Mouse (Mus musculus) cerebellum, adult 2 months (tissue): ENCODE measurements at regions not wholly inside any gene's neighbourhood (a gene's known extent, or its start where the extent isn't known, plus 50 kb on each side); places are given as distances from the start of the nearest gene placed in this dataset.

Experiments
- DNase-seq, 2 experiments: peaks; one replicate each; pipeline ENCODE4 v3.0.0; 2021
- H3K27ac ChIP-seq: fragments of 200-500 bp; 2 replicates; pipeline ENCODE4 v1.5.1; 2012; ENCODE audit warnings: low read length, control low read depth, inconsistent platforms; ENCODE audit not compliant: insufficient read depth
- H3K27me3 ChIP-seq: fragments of 200-500 bp; 2 replicates; pipeline ENCODE4 v1.6.1; 2012; ENCODE audit warnings: inconsistent platforms, mild to moderate bottlenecking, low read length, moderate library complexity; ENCODE audit not compliant: control insufficient read depth, insufficient read depth
- H3K4me1 ChIP-seq: fragments of 200-500 bp; 2 replicates; pipeline ENCODE4 v1.6.1; 2011; ENCODE audit warnings: low read length; ENCODE audit not compliant: control insufficient read depth, insufficient read depth
- H3K4me3 ChIP-seq: fragments of 200-500 bp; replicated peaks from 2 replicates; pipeline ENCODE3; 2011; ENCODE audit warnings: mild to moderate bottlenecking, low read depth, low read length, control low read depth; ENCODE audit not compliant: insufficient read depth
- CTCF ChIP-seq: fragments of 200-500 bp; IDR thresholded peaks from 2 replicates; pipeline ENCODE4 v1.5.1; 2011; ENCODE audit warnings: low read depth, mild to moderate bottlenecking, control low read depth, low read length, moderate library complexity, borderline replicate concordance; ENCODE audit not compliant: insufficient read depth
- POLR2A ChIP-seq: fragments of 200-500 bp; IDR thresholded peaks from 2 replicates; pipeline ENCODE4 v1.6.1; 2011; ENCODE audit warnings: low read length, control low read depth, borderline replicate concordance; ENCODE audit not compliant: insufficient read depth
- WGBS: fragments of 180-500 bp; shearing (Covaris S2); methylation state at CpG from one replicate; pipeline ENCODE4 v1.1.7; 2018; 5-methylcytosine and 5-hydroxymethylcytosine counted together

DNA sequence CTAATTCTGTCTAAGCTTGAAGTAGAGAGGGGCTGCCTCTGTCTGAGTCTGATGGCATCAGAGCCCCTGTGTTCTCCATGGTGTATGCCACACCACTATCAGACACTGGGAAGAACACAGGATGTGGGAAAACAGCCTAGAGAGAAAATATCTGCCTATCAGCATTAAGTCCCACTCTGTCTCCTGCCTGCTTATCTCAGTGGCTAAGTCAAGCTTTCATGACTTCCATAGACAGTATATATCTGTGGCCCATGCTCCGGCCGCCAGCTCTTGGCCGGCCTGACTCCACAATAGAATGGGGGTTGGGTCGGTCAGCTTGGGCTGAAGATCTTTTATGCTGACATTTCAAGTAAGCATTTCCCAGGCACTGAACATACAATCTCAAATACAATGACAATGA lies 92.0 kb upstream of the Sox9 start:
- TF ChIP-seq CTCF (no peak), POLR2A (no peak)
- 92% methylated on average over 4 of the region's 4 CpGs for WGBS
- Histone ChIP-seq H3K27me3 (no peaks in the 10 kb centered on the region), H3K4me3 (no peak overlapping the region), H3K27ac (no peak overlapping the region), H3K4me1 (no peaks in the 10 kb centered on the region)
- no peak for DNase-seq

DNA sequence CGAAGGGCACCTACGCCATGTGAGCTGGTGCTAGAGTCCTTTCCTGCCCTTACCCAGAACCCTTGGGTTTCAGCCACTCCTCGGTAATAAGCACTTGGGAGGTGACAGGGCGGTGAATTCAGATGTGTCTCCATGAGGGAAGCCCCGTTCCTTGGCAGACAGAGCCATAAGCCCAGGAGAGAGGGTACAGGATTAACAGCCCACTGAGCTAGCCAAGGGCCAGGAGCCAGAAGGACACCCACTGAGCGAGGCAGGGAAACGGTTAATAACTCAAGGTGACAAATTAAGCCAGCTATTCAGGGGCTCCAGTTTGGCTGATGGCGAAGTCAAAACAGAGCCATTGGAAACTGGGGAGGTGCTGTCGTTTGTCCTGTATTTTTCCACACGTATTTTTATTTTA lies 75.9 kb upstream of the Sox9 start:
- Histone ChIP-seq H3K4me3 (no peak overlapping the region), H3K27me3 (no peaks in the 10 kb centered on the region), H3K27ac (no peak overlapping the region), H3K4me1 (peaks cover 2% of the 10 kb centered on the region; the same call in 1 of the 2 replicates)
- WGBS: 22% methylated on average over 10 of the region's 10 CpGs
- no peak for TF ChIP-seq POLR2A
- no peak for TF ChIP-seq CTCF
- no peak for DNase-seq

DNA sequence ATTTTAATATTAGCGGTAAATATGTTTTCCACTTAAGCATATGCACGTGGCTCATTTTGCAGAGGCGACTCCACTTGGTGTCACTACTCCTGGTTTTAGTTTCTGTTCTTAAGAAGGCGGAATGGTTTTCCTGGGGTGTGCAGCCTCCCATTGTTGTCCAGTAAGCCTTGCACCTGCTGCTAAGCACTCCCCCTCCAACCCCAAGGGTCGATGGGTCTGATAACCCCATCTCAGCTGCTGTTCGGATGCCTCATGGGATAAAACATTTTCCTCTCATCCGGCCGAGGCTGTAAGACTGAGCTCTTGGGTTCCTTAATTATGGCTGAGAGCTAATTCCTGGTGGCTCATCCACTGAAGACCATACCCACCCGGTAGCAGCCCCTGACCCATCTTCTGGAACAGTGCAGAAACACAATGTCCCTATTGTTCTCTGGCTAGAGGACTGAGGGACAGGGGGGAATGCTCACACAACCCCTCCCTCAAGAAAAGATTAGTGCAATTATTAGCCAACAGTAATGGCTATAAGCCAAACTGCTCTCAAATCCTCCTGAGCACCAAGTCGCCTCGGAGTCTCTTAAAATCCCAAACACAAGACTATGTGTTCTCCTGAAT lies 73.8 kb upstream of the Sox9 start:
- DNase-seq: no peak
- TF ChIP-seq POLR2A (no peak), CTCF (no peak)
- WGBS: 38% methylated on average over 11 of the region's 11 CpGs
- H3K27me3 ChIP-seq: no peaks in the 10 kb centered on the region
- H3K4me1 ChIP-seq: peaks cover 2% of the 10 kb centered on the region; the same call in 1 of the 2 replicates
- no peak overlapping the region for H3K4me3 ChIP-seq
- no peak overlapping the region for H3K27ac ChIP-seq

DNA sequence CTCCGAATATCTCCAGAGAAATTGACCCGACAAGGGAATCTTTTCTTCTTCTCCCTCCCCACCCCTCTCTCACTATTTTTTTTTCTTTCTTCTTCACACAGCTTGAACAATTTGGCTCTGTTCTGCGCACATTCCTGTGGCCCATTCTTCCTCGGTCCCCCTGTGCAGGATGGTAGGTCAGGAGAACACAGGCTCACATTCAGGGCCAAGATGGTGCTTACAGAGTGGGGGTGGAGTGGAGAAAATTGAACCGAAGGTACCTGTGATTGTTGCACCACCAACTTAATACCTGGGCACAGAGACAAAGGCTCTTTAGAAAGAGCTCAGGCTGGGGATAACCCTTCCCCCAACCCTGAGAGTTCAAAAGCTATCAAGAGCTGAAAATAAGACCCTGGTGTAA lies 70.4 kb upstream of the Sox9 start:
- Histone ChIP-seq H3K27ac (no peak overlapping the region), H3K4me1 (no peaks in the 10 kb centered on the region), H3K27me3 (no peaks in the 10 kb centered on the region), H3K4me3 (no peak overlapping the region)
- no peak for DNase-seq
- WGBS: 47% methylated on average over 5 of the region's 5 CpGs
- no peak for TF ChIP-seq CTCF
- TF ChIP-seq POLR2A: no peak

DNA sequence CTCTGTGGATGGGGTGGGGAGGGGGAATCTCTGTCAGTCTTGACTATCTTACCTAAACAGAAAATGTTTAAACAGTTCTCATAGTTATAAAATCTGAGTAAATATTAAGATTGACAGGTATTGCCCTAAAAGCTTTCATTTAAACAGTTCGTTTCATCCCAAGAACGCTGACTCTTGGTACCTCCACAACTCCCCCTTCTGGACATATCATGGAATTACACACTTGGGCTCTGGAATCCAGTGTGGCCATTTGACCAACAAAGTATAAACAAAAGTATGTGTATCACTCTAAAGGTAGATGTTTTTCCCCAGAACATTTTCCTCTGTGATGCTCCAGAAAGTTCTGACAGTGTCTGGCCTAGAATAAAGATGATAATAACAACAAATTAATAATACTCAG lies 63.5 kb upstream of the Sox9 start:
- Histone ChIP-seq H3K4me1 (no peaks in the 10 kb centered on the region), H3K27me3 (no peaks in the 10 kb centered on the region), H3K4me3 (no peak overlapping the region), H3K27ac (no peak overlapping the region)
- 85% methylated on average over 2 of the region's 2 CpGs for WGBS
- DNase-seq: no peak
- no peak for TF ChIP-seq POLR2A
- no peak for TF ChIP-seq CTCF

DNA sequence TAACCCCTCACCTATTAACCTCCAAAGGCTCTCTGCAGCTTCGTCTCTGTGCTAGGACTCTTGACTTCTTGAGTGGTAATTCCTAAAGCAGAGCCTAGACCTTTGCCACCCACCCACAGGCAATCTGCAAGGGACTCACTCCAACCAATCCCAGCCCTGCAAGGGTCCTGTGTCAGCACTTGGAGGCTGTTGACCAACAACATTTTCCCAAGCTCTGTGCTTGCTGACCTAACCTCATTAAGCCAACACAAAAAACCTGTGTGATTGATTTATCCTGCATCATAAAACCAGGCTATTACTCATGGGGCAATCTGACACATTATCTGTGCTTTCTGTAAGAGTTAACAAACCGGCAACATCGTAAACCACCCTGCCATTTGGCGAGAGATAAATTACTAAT lies 61.4 kb upstream of the Sox9 start:
- DNase-seq: no peak
- H3K4me1 ChIP-seq: no peaks in the 10 kb centered on the region
- H3K4me3 ChIP-seq: no peak overlapping the region
- no peak overlapping the region for H3K27ac ChIP-seq
- TF ChIP-seq POLR2A (no peak), CTCF (no peak)
- WGBS: 97% methylated on average over 4 of the region's 4 CpGs
- H3K27me3 ChIP-seq: no peaks in the 10 kb centered on the region

DNA sequence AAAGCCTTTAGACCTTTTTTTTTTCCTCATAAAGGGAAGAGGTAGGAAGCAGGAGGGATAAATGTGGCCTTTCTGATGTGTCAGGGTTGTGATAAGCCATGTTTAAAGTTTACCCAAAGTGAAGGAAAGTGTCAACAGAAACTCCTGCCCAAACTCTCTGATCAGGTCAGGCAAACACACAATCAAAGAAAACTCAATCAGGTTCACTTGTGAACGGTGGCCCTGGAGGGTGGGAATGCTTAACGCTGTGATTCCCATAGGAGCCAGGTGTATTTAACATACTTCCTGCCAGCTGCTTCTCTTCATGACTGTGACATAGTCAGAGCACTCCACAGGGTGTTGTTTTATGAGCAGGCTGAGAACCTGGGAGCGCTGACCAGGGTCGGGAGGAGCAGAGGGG lies 59.1 kb upstream of the Sox9 start:
- Histone ChIP-seq H3K27me3 (no peaks in the 10 kb centered on the region), H3K27ac (no peak overlapping the region), H3K4me3 (no peak overlapping the region), H3K4me1 (no peaks in the 10 kb centered on the region)
- DNase-seq: no peak
- TF ChIP-seq POLR2A: no peak
- no peak for TF ChIP-seq CTCF
- WGBS: 81% methylated on average over 4 of the region's 4 CpGs

DNA sequence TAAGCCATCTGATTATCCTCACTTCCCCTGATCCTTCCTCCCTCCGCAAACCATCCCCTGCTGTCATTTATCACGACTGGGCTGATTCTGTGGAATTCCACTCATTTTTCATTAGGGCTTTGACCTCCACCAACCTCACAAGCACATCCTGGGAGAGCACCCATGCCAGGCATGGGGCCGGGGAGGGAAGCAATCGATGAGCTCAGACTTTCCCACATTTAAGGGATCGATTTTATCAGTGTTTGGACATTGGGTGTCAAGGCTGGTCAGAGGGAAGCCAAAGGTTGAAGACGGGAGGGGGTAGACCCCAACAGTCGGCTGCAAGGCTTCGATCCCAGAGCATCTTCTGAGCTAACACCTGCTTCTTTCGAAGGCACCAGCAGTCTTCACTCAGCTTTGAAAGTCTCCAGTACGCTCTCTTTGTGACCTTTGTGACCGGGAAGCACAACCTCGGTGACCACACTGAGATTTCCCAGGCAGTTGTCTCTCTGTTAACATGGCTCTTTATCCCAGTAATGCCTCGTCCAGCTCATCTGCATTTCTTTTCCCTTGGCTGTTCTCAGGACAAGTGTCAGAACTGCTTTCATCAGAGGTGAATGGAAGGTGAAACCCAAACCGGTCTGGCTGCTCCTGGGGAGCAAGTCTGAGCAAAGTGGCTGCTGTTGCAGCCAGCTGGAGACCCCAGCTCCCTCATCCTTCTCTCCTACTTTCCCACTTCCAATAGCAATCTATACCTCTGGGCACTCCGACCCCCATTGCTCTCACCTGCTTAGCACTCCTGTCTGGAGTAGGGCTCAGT lies 53.7 kb upstream of the Sox9 start:
- no peak overlapping the region for H3K4me3 ChIP-seq
- no peak for TF ChIP-seq CTCF
- TF ChIP-seq POLR2A: no peak
- no peak for DNase-seq
- no peaks in the 10 kb centered on the region for H3K27me3 ChIP-seq
- no peak overlapping the region for H3K27ac ChIP-seq
- H3K4me1 ChIP-seq: no peaks in the 10 kb centered on the region
- 55% methylated on average over 15 of the region's 15 CpGs for WGBS
